Mouse (Mus musculus): ENCODE data around the gene Tmem88b.
"Not testable (repeated sequence)": the region's sequence is repeated elsewhere in the genome, so short reads cannot be mapped to it uniquely, and the experiment has no call there.

Gene Tmem88b

GRCm38 (mm10) chr4:155785819-155786218 is at the start of gene Tmem88b:
TSS of gene Tmem88b (minus strand) at chr4:155785874.
- no peak for DNase-seq

DNA sequence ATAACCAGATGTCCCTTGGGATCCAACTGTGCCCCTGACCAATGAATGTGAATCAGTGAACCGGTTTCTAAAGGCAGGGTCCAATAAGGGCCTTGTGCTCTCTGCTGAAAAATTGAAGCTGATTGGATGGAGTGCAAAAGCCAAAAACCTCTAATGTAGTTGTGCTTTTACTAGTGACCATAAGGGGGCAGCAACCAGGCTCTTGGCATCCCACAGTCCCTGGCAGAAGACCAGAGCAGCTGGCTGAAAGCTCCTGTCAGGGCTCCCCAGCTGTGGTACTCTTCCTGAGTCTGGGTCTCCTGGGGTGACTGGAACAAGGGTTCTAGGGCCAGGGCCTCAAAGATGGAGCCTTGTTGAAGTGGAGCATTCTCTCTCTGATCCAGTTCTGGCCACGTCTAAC is 48.2 kb upstream of the Tmem88b start:
- DNase-seq = peak; percentile 85

- no peak for DNase-seq
These were observed 47.6 kb upstream of the Tmem88b start for GRCm38 (mm10) chr4:155833234-155833633.

DNA sequence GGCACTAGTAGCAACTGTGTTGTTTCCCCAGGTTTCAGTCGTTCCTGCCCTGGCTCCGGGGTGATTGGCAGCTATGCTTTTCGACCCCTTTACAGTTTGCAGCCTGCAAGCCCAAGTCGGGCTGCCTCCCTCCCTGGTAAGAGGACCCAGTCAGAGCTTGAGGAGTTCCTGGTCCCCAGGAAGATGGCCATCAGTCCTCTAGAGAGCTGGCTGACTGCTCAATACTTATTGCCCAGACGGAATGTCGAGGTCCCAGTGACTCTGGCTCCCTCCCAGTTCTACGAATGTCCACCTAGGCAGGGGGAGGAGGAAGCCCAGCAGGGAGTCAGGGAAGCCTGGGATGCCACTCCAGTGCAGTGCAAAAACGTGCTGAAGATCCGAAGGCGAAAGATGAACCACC is 46.6 kb upstream of the Tmem88b start:
- DNase-seq = no peak

DNA sequence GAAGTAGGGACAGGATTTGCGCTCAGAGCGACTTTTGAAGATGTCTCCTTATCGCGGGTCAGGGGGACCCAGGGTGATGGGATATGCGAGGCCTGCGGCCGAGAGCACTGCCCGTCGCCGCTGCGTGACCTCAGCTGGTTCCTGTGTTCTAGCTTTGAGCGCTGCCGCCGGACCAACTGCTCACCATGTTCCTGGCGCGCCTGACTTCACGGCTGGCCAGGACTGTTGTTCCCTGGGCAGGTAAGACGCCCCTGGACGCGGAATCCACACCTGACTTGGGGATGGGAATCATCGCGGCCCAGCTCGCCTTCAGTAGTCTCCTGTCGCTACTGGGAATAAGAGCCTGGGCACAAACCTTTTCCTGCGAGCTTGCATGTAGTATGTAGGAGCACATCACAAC is 46.2 kb upstream of the Tmem88b start:
- DNase-seq = no peak

DNA sequence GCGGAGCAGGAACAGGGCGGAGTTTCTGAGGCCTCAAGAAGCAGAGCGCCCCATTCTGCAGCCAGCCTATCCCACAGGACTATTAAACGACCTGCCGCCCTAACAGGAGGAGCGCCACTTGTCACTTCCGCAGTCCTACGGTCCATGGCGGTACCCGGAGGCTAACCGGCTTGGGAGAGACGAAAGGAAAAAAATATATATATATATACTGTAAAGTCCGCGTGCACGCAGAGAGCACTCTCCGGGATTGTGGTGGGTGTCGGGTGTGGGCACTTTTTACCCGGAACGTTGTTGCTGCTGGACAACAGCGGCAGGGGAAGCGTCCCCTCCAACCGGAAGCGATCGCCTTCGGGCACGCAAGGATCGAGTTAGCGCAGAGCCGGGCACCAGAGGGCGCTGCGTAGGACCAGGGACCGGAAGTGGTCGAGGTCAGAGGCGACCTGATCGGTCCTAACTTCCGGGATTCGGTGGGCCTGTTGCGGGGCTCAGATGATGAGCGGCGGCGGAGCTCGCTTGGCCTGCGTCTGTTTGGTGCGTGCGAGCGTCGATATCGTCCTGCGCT is 45.6 kb upstream of the Tmem88b start, which contains the start of gene Aurkaip1:
Gene Aurkaip1 (plus strand): TSS at position 68 of the 562 bp plus-strand sequence.
- peak; percentile 97 for DNase-seq

GRCm38 (mm10) chr4:155830596-155830995 is 44.9 kb upstream of the Tmem88b start:
- no peak for DNase-seq

GRCm38 (mm10) chr4:155829866-155830265 is 44.2 kb upstream of the Tmem88b start:
- DNase-seq = no peak

GRCm38 (mm10) chr4:155823443-155823842 is 37.8 kb upstream of the Tmem88b start:
- DNase-seq = no peak

GRCm38 (mm10) chr4:155821025-155821424 is 35.4 kb upstream of the Tmem88b start:
- peak; percentile 33 for DNase-seq

GRCm38 (mm10) chr4:155817533-155817932 is 31.9 kb upstream of the Tmem88b start:
- DNase-seq = no peak

GRCm38 (mm10) chr4:155812665-155813181 is 27.0 kb upstream of the Tmem88b start:
- peak; percentile 30 for DNase-seq

DNA sequence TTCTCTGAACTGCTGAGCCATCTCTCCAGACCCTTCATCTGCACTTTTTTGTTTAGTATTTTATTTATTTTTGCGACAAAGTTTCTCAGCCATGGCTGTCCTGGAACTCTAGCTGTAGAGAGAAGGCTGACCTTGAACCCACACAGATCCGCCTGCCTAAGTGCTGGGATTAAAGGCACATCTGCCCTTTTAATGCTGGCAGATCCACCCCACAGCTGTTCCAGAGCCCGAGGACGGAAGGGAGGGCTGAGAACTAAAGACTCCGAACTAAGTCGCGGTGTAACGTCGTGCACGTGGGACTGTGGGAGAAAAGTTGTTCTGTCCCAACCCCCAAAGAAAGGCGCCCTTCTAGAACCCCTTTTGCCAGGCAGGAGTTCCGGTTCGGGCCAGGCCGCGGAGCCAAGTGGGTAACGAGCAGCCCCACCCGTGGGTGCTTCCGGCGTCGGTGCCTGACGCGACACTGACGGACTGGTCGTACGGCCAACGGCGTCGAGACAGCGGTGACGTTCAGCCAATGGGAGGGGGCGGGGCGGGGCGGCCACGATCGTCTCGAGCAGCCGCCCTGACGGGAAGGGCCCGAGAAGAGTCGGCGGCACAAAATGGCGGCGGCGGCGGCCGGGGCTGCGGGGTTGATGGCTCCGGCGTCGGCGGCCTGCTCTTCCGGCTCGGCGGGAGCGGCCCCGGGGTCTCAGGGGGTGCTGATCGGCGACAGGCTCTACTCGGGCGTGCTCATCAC is 26.4 kb upstream of the Tmem88b start, which contains the start of gene Ccnl2:
Gene Ccnl2 (plus strand): TSS at position 561 of the 736 bp plus-strand sequence.
- peak; percentile 93 for DNase-seq

- DNase-seq = no peak
These were observed 22.2 kb upstream of the Tmem88b start for GRCm38 (mm10) chr4:155807841-155808240.

GRCm38 (mm10) chr4:155803340-155804041 is 17.8 kb upstream of the Tmem88b start:
- peak; percentile 97 for DNase-seq

- DNase-seq = no peak
These were observed 17.2 kb upstream of the Tmem88b start, which contains the start of gene Mrpl20 for GRCm38 (mm10) chr4:155802741-155803339. TSS of gene Mrpl20 (plus strand) at chr4:155802878.

- no peak for DNase-seq
These were observed 16.4 kb upstream of the Tmem88b start for GRCm38 (mm10) chr4:155802075-155802474.

DNA sequence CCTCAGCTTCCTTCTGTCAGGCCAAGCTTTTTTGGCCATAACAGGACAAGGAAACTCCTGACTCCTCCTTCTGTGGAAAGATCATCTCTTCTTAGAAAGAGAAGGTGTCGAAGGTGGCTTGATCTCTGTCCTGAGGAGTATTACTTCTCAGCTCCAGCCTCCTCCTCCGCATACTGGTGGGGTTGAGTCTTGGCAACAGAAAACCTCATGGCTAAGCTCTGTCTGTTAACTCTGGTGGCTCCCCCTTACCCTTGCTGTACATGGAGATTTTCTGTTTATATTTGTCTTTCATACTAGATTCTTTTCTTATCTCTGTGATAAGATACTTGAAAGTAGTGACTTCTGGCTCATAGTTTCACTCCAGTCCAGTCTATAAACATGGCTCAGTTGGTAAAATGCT is 8.1 kb upstream of the Tmem88b start:
- DNase-seq = no peak

GRCm38 (mm10) chr4:155791240-155791933 is 5.7 kb upstream of the Tmem88b start:
- no peak for DNase-seq

DNA sequence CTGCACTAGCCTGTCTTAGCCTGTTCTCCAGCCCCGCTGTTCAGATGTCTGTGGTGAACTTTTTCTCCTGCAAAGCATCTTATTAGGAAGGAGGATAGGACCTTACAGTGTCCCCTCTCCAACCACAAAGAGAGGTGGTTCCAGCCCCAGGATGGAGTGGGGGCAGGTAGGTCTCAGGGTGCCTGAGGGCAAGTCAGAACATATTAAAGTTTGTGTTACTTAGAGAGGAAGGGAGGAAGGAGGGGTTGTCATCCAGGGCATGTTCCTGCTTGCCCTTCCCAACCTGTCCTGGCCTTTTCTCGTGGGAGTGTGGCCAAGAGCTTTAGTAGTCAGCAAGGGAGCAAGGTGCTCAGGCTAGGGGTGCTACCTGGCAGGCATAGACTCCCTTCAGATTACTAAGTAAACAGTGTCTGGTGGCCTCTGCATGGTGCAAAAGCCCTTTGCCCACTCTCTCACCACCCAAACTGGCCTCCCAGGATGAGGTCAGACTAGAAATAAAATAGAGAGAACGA is 5.0 kb upstream of the Tmem88b start:
- DNase-seq = no peak

- no peak for DNase-seq
These were observed 4.4 kb upstream of the Tmem88b start, which contains the start of gene Ankrd65 for GRCm38 (mm10) chr4:155790021-155790489. TSS of gene Ankrd65 (plus strand) at chr4:155790439.

DNA sequence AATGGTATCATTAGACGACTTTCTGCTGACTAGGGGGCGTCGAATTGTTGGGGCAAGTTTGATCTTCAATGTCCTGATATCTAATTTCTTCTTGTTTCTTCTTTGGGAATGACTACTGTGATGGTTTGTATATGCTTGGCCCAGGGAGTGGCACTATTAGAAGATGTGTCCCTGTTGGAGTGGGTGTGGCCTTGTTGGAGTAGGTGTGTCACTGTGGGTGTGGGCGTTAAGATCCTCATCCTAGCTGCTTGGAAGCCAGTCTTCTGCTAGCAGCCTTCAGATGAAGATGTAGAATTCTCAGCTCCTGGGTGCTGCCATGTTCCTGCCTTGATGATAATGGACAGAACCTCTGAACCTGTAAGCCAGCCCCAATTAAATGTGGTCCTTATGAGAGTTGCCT is 3.2 kb upstream of the Tmem88b start:
- not testable (repeated sequence) for DNase-seq
